Mouse (Mus musculus) spleen, adult 2 months (tissue): Measurements from ENCODE around the gene Timm23.

Experiments
- CTCF ChIP-seq: fragments of 200-500 bp; IDR thresholded peaks from 2 replicates; pipeline ENCODE4 v1.5.1; 2011; ENCODE audit warnings: mild to moderate bottlenecking, inconsistent platforms; ENCODE audit not compliant: insufficient read depth, insufficient read length, insufficient replicate concordance; ENCODE audit errors: extremely low read depth
- POLR2A ChIP-seq: fragments of 200-500 bp; IDR thresholded peaks from 2 replicates; pipeline ENCODE4 v1.6.1; 2011; ENCODE audit warnings: low read depth, low read length, inconsistent platforms

GRCm38 (mm10) chr14:32134293-32134692, 67.4 kb downstream of the Timm23 start:
- TF ChIP-seq POLR2A = no peak
- no peak for TF ChIP-seq CTCF
